Mouse (Mus musculus): ENCODE results near the gene Fam131a.

Fam131a gene

GRCm38 (mm10) chr16:20695622-20696323 is 2.7 kb downstream of the Fam131a start:
- in situ Hi-C loops (cut with MboI, MseI): no loop called here

- in situ Hi-C loops (cut with MboI, MseI): no loop called here
Observed at GRCm38 (mm10) chr16:20699266-20699665, 6.2 kb downstream of the Fam131a start.

GRCm38 (mm10) chr16:20700036-20700435 is 7.0 kb downstream of the Fam131a start:
- in situ Hi-C loops (cut with MboI, MseI): no loop called here

- in situ Hi-C loops (cut with MboI, MseI): no loop called here
Observed at GRCm38 (mm10) chr16:20701316-20701715, 8.3 kb downstream of the Fam131a start.

- in situ Hi-C loops (cut with MboI, MseI): no loop called here
Observed at GRCm38 (mm10) chr16:20701729-20702521, 8.9 kb downstream of the Fam131a start.

GRCm38 (mm10) chr16:20702522-20702893 is 9.5 kb downstream of the Fam131a start:
- in situ Hi-C loops (cut with MboI, MseI): no loop called here

GRCm38 (mm10) chr16:20703071-20703470 is 10.0 kb downstream of the Fam131a start:
- in situ Hi-C loops (cut with MboI, MseI): no loop called here

- in situ Hi-C loops (cut with MboI, MseI): no loop called here
Observed at GRCm38 (mm10) chr16:20703699-20704400, 10.8 kb downstream of the Fam131a start.

- in situ Hi-C loops (cut with MboI, MseI): no loop called here
Observed at GRCm38 (mm10) chr16:20705786-20706185, 12.7 kb downstream of the Fam131a start.

GRCm38 (mm10) chr16:20706407-20707055 is 13.5 kb downstream of the Fam131a start:
- in situ Hi-C loops (cut with MboI, MseI): no loop called here

GRCm38 (mm10) chr16:20708220-20708938 is 15.3 kb downstream of the Fam131a start:
- in situ Hi-C loops (cut with MboI, MseI): no loop called here

GRCm38 (mm10) chr16:20708939-20709734 is 16.1 kb downstream of the Fam131a start:
- in situ Hi-C loops (cut with MboI, MseI): no loop called here

GRCm38 (mm10) chr16:20710370-20710769 is 17.3 kb downstream of the Fam131a start:
- in situ Hi-C loops (cut with MboI, MseI): no loop called here

- in situ Hi-C loops (cut with MboI, MseI): no loop called here
Observed at GRCm38 (mm10) chr16:20710810-20711209, 17.8 kb downstream of the Fam131a start.

- in situ Hi-C loops (cut with MboI, MseI): no loop called here
Observed at GRCm38 (mm10) chr16:20712190-20712589, 19.1 kb downstream of the Fam131a start.

GRCm38 (mm10) chr16:20712889-20713288 is 19.8 kb downstream of the Fam131a start:
- in situ Hi-C loops (cut with MboI, MseI): no loop called here

- in situ Hi-C loops (cut with MboI, MseI): loop anchor here (5.0 kb wide), 1 partner anchor 37 kb away; no protein-coding TSS in a partner anchor
Observed at GRCm38 (mm10) chr16:20714307-20715080, 21.5 kb downstream of the Fam131a start.

- in situ Hi-C loops (cut with MboI, MseI): loop anchor here (5.0 kb wide), 1 partner anchor 38 kb away; no protein-coding TSS in a partner anchor
Observed at GRCm38 (mm10) chr16:20715161-20715560, 22.1 kb downstream of the Fam131a start.

GRCm38 (mm10) chr16:20715566-20715965 is 22.5 kb downstream of the Fam131a start:
- in situ Hi-C loops (cut with MboI, MseI): loop anchor here (5.0 kb wide), 1 partner anchor 38 kb away; no protein-coding TSS in a partner anchor
